Mouse (Mus musculus) intestine, embryonic 16.5 days (tissue): ENCODE data around the gene Apopt1. TPM values are rescaled to one million over a fixed set of nuclear protein-coding genes. Genes with fewer than 3 reads are reported as not detected.

ENCODE experiments used
- ATAC-seq: fragments of 200-750 bp; cut with Nextera tagmentation; 2 replicates; pipeline ENCODE4 v1.8.0; 2017; ENCODE audit warnings: moderate TSS enrichment, moderate library complexity
- H3K27ac ChIP-seq: fragments of 300-500 bp; sonication (generic); 2 replicates; pipeline ENCODE4 v1.5.1; 2014; ENCODE audit warnings: mild to moderate bottlenecking, low read length
- H3K27me3 ChIP-seq: fragments of 300-500 bp; sonication (generic); replicated peaks from 2 replicates; pipeline ENCODE4 v1.6.1; 2014; ENCODE audit warnings: low read length, control low read depth, mixed read lengths; ENCODE audit not compliant: control insufficient read depth, insufficient read depth
- H3K36me3 ChIP-seq: fragments of 300-500 bp; sonication (generic); 2 replicates; pipeline ENCODE4 v1.6.1; 2014; ENCODE audit warnings: low read length, control low read depth; ENCODE audit not compliant: control insufficient read depth, insufficient read depth
- H3K4me1 ChIP-seq: fragments of 300-500 bp; sonication (generic); 2 replicates; pipeline ENCODE4 v1.6.1; 2014; ENCODE audit warnings: low read length, control low read depth, mixed read lengths; ENCODE audit not compliant: control insufficient read depth, insufficient read depth
- H3K4me2 ChIP-seq: fragments of 300-500 bp; sonication (generic); 2 replicates; pipeline ENCODE4 v1.6.1; 2014; ENCODE audit warnings: low read depth, low read length, control low read depth
- H3K4me3 ChIP-seq: fragments of 300-500 bp; sonication (generic); 2 replicates; pipeline ENCODE4 v1.5.1; 2014; ENCODE audit warnings: mild to moderate bottlenecking, low read length
- H3K9ac ChIP-seq: fragments of 300-500 bp; sonication (generic); 2 replicates; pipeline ENCODE4 v1.6.1; 2014; ENCODE audit warnings: low read depth, low read length
- H3K9me3 ChIP-seq: fragments of 300-500 bp; sonication (generic); 2 replicates; pipeline ENCODE4 v1.6.1; 2016; ENCODE audit warnings: low read length, control low read depth; ENCODE audit not compliant: control insufficient read depth
- WGBS: fragments of 180-500 bp; shearing (Covaris S2); extraction: QIAGEN DNeasy Blood & Tissue Kit; methylation state at CpG from one replicate; pipeline ENCODE4 v1.1.7; 2014; 5-methylcytosine and 5-hydroxymethylcytosine counted together
- polyA plus RNA-seq: library from polyadenylated mRNA; unstranded; fragments of >200 nt; fragmentation: Nextera tagmentation; extraction: Ambion mirVana; gene quantifications from 2 replicates; pipeline ENCODE4 v1.2.1, GENCODE M21; 2015

Gene Apopt1
- polyA plus RNA-seq, 1 experiment from 2014 or later = 56.2 TPM

GRCm38 (mm10) chr12:111756698-111757082 lies 43.6 kb downstream of the Apopt1 start:
- H3K36me3 ChIP-seq = no peaks in the 10 kb centered on the region
- H3K27me3 ChIP-seq = no peaks in the 10 kb centered on the region
- no peak overlapping the region for H3K9ac ChIP-seq
- H3K4me2 ChIP-seq = no peak overlapping the region
- peaks cover 20% of the 10 kb centered on the region for H3K4me1 ChIP-seq
- no peak for ATAC-seq
- no peak overlapping the region for H3K27ac ChIP-seq
- 39% methylated on average over 5 of the region's 5 CpGs for WGBS
- H3K9me3 ChIP-seq = no peaks in the 10 kb centered on the region
- no peak overlapping the region for H3K4me3 ChIP-seq

- no peak; the same call in 1 of the 2 replicates for ATAC-seq
- Histone ChIP-seq H3K36me3 (no peaks in the 10 kb centered on the region), H3K9ac (peak overlapping the region; percentile 97), H3K4me1 (peaks cover 20% of the 10 kb centered on the region), H3K27me3 (no peaks in the 10 kb centered on the region), H3K4me2 (peak overlapping the region; percentile 98), H3K4me3 (peak overlapping the region; percentile 88), H3K27ac (peak overlapping the region; percentile 89), H3K9me3 (no peaks in the 10 kb centered on the region)
- WGBS = 50% methylated on average over 10 of the region's 10 CpGs
These were observed 44.7 kb downstream of the Apopt1 start for GRCm38 (mm10) chr12:111757561-111758325.

- Histone ChIP-seq H3K4me2 (peak within 1 kb of the TSS; percentile 98), H3K4me3 (peak within 1 kb of the TSS; percentile 88), H3K4me1 (peaks cover 20% of the 10 kb centered on the region), H3K36me3 (0 out of 2 replicates have a peak, but pooled peaks cover 5% of the 10 kb centered on the region), H3K27me3 (no peaks in the 10 kb centered on the region), H3K9me3 (no peaks in the 10 kb centered on the region), H3K9ac (peak within 1 kb of the TSS; percentile 97), H3K27ac (peak within 1 kb of the TSS; percentile 89)
- under 1% methylated on average over 85 of the region's 85 CpGs for WGBS
- peak; percentile 74 for ATAC-seq
These were observed 45.5 kb downstream of the Apopt1 start, which contains the start of gene Klc1 for GRCm38 (mm10) chr12:111758381-111759175. Gene Klc1 (plus strand): TSS chr12:111758849.

GRCm38 (mm10) chr12:111759176-111760061 lies 46.4 kb downstream of the Apopt1 start:
- Histone ChIP-seq H3K27me3 (no peaks in the 10 kb centered on the region), H3K36me3 (0 out of 2 replicates have a peak, but pooled peaks cover 5% of the 10 kb centered on the region), H3K4me1 (peaks cover 20% of the 10 kb centered on the region), H3K4me2 (peak overlapping the region; percentile 98), H3K4me3 (peak overlapping the region; percentile 88), H3K27ac (peak overlapping the region; percentile 89), H3K9me3 (no peaks in the 10 kb centered on the region), H3K9ac (peak overlapping the region; percentile 97)
- WGBS = 2% methylated on average over 35 of the region's 35 CpGs
- ATAC-seq = peak; percentile 53

GRCm38 (mm10) chr12:111760306-111760908 lies 47.3 kb downstream of the Apopt1 start:
- Histone ChIP-seq H3K4me2 (peak overlapping the region; percentile 98), H3K9me3 (no peaks in the 10 kb centered on the region), H3K9ac (no peak overlapping the region; the same call in 1 of the 2 replicates), H3K27ac (peak overlapping the region; percentile 89; the same call in 1 of the 2 replicates), H3K27me3 (no peaks in the 10 kb centered on the region), H3K4me1 (peaks cover 20% of the 10 kb centered on the region), H3K36me3 (0 out of 2 replicates have a peak, but pooled peaks cover 5% of the 10 kb centered on the region), H3K4me3 (peak overlapping the region; percentile 88)
- 53% methylated on average over 7 of the region's 7 CpGs for WGBS
- ATAC-seq = no peak

- Histone ChIP-seq H3K4me3 (no peak overlapping the region), H3K4me1 (peaks cover 35% of the 10 kb centered on the region), H3K27me3 (no peaks in the 10 kb centered on the region), H3K9me3 (no peaks in the 10 kb centered on the region), H3K27ac (no peak overlapping the region), H3K9ac (no peak overlapping the region), H3K36me3 (0 out of 2 replicates have a peak, but pooled peaks cover 5% of the 10 kb centered on the region), H3K4me2 (no peak overlapping the region)
- 91% methylated on average over 13 of the region's 13 CpGs for WGBS
- ATAC-seq = no peak
These were observed 49.7 kb downstream of the Apopt1 start for GRCm38 (mm10) chr12:111762620-111763280.

- ATAC-seq = no peak
- Histone ChIP-seq H3K9ac (peak overlapping the region; percentile 25; the same call in 1 of the 2 replicates), H3K27ac (peak overlapping the region; percentile 9; the same call in 1 of the 2 replicates), H3K36me3 (0 out of 2 replicates have a peak, but pooled peaks cover 5% of the 10 kb centered on the region), H3K4me2 (peak overlapping the region; percentile 9; the same call in 1 of the 2 replicates), H3K4me1 (peaks cover 26% of the 10 kb centered on the region), H3K9me3 (no peaks in the 10 kb centered on the region), H3K27me3 (no peaks in the 10 kb centered on the region), H3K4me3 (no peak overlapping the region)
- 61% methylated on average over 16 of the region's 16 CpGs for WGBS
These were observed 53.5 kb downstream of the Apopt1 start for GRCm38 (mm10) chr12:111766313-111767236.
